Mouse (Mus musculus) kidney, adult 2 months (tissue): ENCODE measurements around the gene Tnfrsf25. TPM values are rescaled to one million over a fixed set of nuclear protein-coding genes. Genes with fewer than 3 reads are reported as not detected.
A peak's percentile ranks its signal among the peaks of the same experiment; 100 is the strongest.

Experiments
- DNase-seq: peaks from one replicate; pipeline ENCODE4 v3.0.0; 2021
- H3K27ac ChIP-seq: fragments of 200-500 bp; 2 replicates; pipeline ENCODE4 v1.5.1; 2012; ENCODE audit warnings: low read depth, low read length, control low read depth, inconsistent platforms; ENCODE audit not compliant: insufficient read depth
- H3K27me3 ChIP-seq: fragments of 200-500 bp; replicated peaks from 2 replicates; pipeline ENCODE4 v1.6.1; 2012; ENCODE audit warnings: mild to moderate bottlenecking, moderate library complexity, low read length, inconsistent platforms; ENCODE audit not compliant: control insufficient read depth, insufficient read depth
- H3K36me3 ChIP-seq: fragments of 200-500 bp; 2 replicates; pipeline ENCODE4 v1.6.1; 2012; ENCODE audit warnings: mild to moderate bottlenecking, moderate library complexity, low read length, inconsistent platforms; ENCODE audit not compliant: control insufficient read depth, insufficient read depth
- H3K4me1 ChIP-seq: fragments of 200-500 bp; 2 replicates; pipeline ENCODE4 v1.6.1; 2011; ENCODE audit warnings: low read length; ENCODE audit not compliant: control insufficient read depth, insufficient read depth
- H3K4me3 ChIP-seq: fragments of 200-500 bp; 2 replicates; pipeline ENCODE4 v1.5.1; 2011; ENCODE audit warnings: mild to moderate bottlenecking, low read depth, low read length, control low read depth; ENCODE audit not compliant: insufficient read depth
- CTCF ChIP-seq: fragments of 200-500 bp; conservative IDR thresholded peaks from 2 replicates; pipeline ENCODE4 v1.5.1; 2011; ENCODE audit warnings: low read depth, mild to moderate bottlenecking, control low read depth, low read length, moderate library complexity, mixed read lengths; ENCODE audit not compliant: insufficient read depth, insufficient read length
- POLR2A ChIP-seq: fragments of 200-500 bp; IDR thresholded peaks from one replicate; pipeline ENCODE4 v1.6.1; 2011; ENCODE audit warnings: low read depth, low read length, control low read depth
- WGBS: fragments of 180-500 bp; shearing (Covaris S2); methylation state at CpG from one replicate; pipeline ENCODE4 v1.1.7; 2018; 5-methylcytosine and 5-hydroxymethylcytosine counted together
- polyA plus RNA-seq: library from polyadenylated mRNA; depleted of rRNA; stranded (reverse); fragments of >200 nt; gene quantifications from 2 replicates; pipeline ENCODE4 v1.2.3, GENCODE M21; 2012

Tnfrsf25 gene
- polyA plus RNA-seq, 1 experiment, result 4.4 TPM

- Histone ChIP-seq H3K4me1 (no peaks in the 10 kb centered on the region), H3K36me3 (no peaks in the 10 kb centered on the region), H3K4me3 (no peak overlapping the region), H3K27me3 (no peaks in the 10 kb centered on the region), H3K27ac (no peak overlapping the region)
- TF ChIP-seq POLR2A, result no peak
- TF ChIP-seq CTCF, result no peak
- DNase-seq, result no peak
- 29% methylated on average over 12 of the region's 12 CpGs for whole genome bisulfite sequencing
These were observed 5.4 kb downstream of the Tnfrsf25 start for GRCm38 (mm10) chr4:152121183-152121505.

- Histone ChIP-seq H3K27me3 (no peaks in the 10 kb centered on the region), H3K4me3 (no peak overlapping the region), H3K27ac (no peak overlapping the region), H3K4me1 (peaks cover 3% of the 10 kb centered on the region; the same call in 1 of the 2 replicates), H3K36me3 (no peaks in the 10 kb centered on the region)
- WGBS, result 68% methylated on average over 13 of the region's 13 CpGs
- no peak for TF ChIP-seq POLR2A
- TF ChIP-seq CTCF, result no peak
- no peak for DNase-seq
These were observed 8.7 kb downstream of the Tnfrsf25 start for GRCm38 (mm10) chr4:152124361-152124961.

- Histone ChIP-seq H3K27ac (no peak overlapping the region), H3K27me3 (no peaks in the 10 kb centered on the region), H3K4me1 (peaks cover 10% of the 10 kb centered on the region; the same call in 1 of the 2 replicates), H3K4me3 (peak overlapping the region; percentile 18; the same call in 1 of the 2 replicates), H3K36me3 (no peaks in the 10 kb centered on the region)
- no peak for TF ChIP-seq POLR2A
- TF ChIP-seq CTCF, result no peak
- peak; percentile 33 for DNase-seq
- WGBS, result 47% methylated on average over 56 of the region's 56 CpGs
These were observed 9.7 kb downstream of the Tnfrsf25 start for GRCm38 (mm10) chr4:152125161-152126025.

- Histone ChIP-seq H3K4me3 (peak overlapping the region; percentile 18; the same call in 1 of the 2 replicates), H3K27ac (no peak overlapping the region), H3K4me1 (peaks cover 10% of the 10 kb centered on the region; the same call in 1 of the 2 replicates), H3K36me3 (no peaks in the 10 kb centered on the region), H3K27me3 (no peaks in the 10 kb centered on the region)
- DNase-seq, result no peak
- 40% methylated on average over 65 of the region's 65 CpGs for WGBS
- TF ChIP-seq CTCF, result no peak
These were observed 10.5 kb downstream of the Tnfrsf25 start for GRCm38 (mm10) chr4:152126026-152126920.

GRCm38 (mm10) chr4:152127884-152128283 is 12.2 kb downstream of the Tnfrsf25 start:
- Histone ChIP-seq H3K4me3 (peak overlapping the region; percentile 43), H3K27me3 (no peaks in the 10 kb centered on the region), H3K4me1 (peaks cover 14% of the 10 kb centered on the region; the same call in 1 of the 2 replicates), H3K27ac (no peak overlapping the region), H3K36me3 (no peaks in the 10 kb centered on the region)
- WGBS, result 82% methylated on average over 11 of the region's 11 CpGs
- DNase-seq, result no peak
- TF ChIP-seq CTCF (no peak), POLR2A (no peak)

GRCm38 (mm10) chr4:152128784-152129183 is 13.1 kb downstream of the Tnfrsf25 start:
- WGBS, result 59% methylated on average over 5 of the region's 5 CpGs
- DNase-seq, result peak; percentile 92
- H3K4me3 ChIP-seq, result peak overlapping the region; percentile 53
- peaks cover 14% of the 10 kb centered on the region; the same call in 1 of the 2 replicates for H3K4me1 ChIP-seq
- H3K27me3 ChIP-seq, result no peaks in the 10 kb centered on the region
- H3K27ac ChIP-seq, result peak overlapping the region; percentile 51; the same call in 1 of the 2 replicates
- H3K36me3 ChIP-seq, result no peaks in the 10 kb centered on the region
- TF ChIP-seq POLR2A, result no peak
